Mouse (Mus musculus) olfactory bulb, adult 2 months (tissue): Measurements from ENCODE around the gene Crispld2.

Experiments used
- CTCF ChIP-seq: fragments of 200-500 bp; IDR thresholded peaks from 2 replicates; pipeline ENCODE4 v1.5.1; 2012; ENCODE audit warnings: low read depth, mild to moderate bottlenecking, low read length, moderate library complexity; ENCODE audit not compliant: insufficient read depth
- POLR2A ChIP-seq: fragments of 200-500 bp; IDR thresholded peaks from 2 replicates; pipeline ENCODE4 v1.6.1; 2012; ENCODE audit warnings: mild to moderate bottlenecking, low read depth, low read length, moderate library complexity; ENCODE audit not compliant: insufficient read depth

GRCm38 (mm10) chr8:119972558-119972957 lies 19.7 kb upstream of the Crispld2 start:
- TF ChIP-seq CTCF = no peak
- TF ChIP-seq POLR2A = no peak
